Mouse (Mus musculus): ENCODE measurements at regions not wholly inside any gene's neighbourhood (a gene's known extent, or its start where the extent isn't known, plus 50 kb on each side); places are given as distances from the start of the nearest gene placed in this dataset.

DNA sequence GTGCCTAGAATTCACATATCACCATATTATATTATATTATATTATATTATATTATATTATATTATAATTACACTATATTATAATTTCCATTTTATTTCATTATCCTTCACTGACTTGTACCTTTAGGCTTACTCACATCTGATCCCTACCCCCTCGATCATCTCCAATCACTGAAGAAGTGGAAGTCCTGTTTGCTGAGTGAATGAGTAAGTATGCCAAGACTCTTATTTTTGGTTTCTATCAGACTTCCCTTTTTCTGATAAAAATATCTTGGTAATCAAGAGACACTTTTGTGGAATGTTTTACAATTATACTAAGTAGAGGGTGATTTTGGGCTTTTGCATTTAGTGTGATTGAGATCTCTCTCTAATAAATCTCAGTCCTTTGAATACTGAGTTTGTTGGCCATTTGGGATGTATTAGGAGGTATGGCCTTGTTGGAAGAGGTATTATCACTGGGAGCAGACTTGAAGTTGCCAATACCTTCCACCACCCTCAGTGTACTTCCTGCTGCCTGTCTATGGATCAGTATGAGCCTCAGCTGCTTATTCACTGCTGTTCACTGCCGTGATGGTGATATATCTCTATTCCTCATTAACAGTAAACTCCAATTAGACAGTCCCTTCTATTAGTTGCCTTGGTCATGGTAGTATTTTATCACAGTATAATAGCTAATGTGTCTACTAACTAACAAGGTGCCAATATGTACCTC, 665.3 kb downstream of the Adgrl2 start:
- DNase-seq (ENCODE audit: low read depth, low spot score), result no peak
- no peaks in the 10 kb centered on the region for H3K27me3 ChIP-seq (ENCODE audit: control insufficient read depth, insufficient read depth, low read length, poor library complexity, severe bottlenecking)

DNA sequence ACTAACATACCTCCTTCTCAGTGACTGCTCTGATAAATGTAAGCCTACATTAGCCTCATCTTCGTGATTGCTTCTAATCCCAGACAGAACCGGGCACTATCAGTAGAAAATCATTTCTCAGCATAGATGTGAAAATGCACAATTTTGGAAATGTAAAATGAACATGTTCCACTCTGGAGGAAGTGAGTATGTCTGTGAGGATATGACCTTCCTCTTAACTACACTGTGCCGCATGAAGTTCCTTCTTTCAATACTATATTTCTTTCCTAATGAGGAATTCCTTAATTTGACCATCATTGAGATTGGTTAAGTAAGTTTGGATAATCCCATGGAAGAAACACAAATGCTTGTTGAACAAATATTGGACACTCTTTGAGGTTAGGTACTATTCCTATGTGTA, 668.5 kb downstream of the Adgrl2 start:
- Histone ChIP-seq H3K27me3 (ENCODE audit: control insufficient read depth, insufficient read depth, low read length, poor library complexity, severe bottlenecking) (no peaks in the 10 kb centered on the region), H3K36me3 (ENCODE audit: control insufficient read depth, insufficient read depth, low read length, poor library complexity, severe bottlenecking) (no peaks in the 10 kb centered on the region)
- DNase-seq (ENCODE audit: low read depth, low spot score), result no peak

More for the DNA sequence above, 665.3 kb downstream of the Adgrl2 start:
- no peaks in the 10 kb centered on the region for H3K36me3 ChIP-seq (ENCODE audit: control insufficient read depth, insufficient read depth, low read length, poor library complexity, severe bottlenecking)

DNA sequence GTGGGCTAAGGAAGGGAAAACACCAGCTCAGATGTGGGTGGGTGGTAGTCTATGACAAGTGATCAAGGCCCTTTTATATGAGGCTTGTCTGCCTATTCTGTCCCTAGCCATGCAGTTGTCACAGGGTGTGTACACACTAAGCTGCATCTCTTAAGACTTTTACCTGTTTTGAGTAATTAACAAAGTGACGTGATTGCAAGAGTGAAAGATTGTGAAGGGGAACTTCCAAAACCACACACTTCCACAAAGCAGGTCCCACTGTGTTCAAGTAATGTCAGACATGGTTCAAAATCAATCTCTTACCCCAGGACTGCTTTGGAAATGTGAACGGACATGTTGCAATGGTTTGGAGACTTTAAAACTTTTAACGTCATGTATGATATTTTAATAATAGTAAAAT, 674.2 kb downstream of the Adgrl2 start:
- no peak for DNase-seq (ENCODE audit: low read depth, low spot score)
- H3K36me3 ChIP-seq (ENCODE audit: control insufficient read depth, insufficient read depth, low read length, poor library complexity, severe bottlenecking), result no peaks in the 10 kb centered on the region
- H3K27me3 ChIP-seq (ENCODE audit: control insufficient read depth, insufficient read depth, low read length, poor library complexity, severe bottlenecking), result no peaks in the 10 kb centered on the region

GRCm38 (mm10) chr3:148315286-148315685, 675.1 kb downstream of the Adgrl2 start:
- no peaks in the 10 kb centered on the region for H3K36me3 ChIP-seq (ENCODE audit: control insufficient read depth, insufficient read depth, low read length, poor library complexity, severe bottlenecking)
- no peak for DNase-seq (ENCODE audit: low read depth, low spot score)
- H3K27me3 ChIP-seq (ENCODE audit: control insufficient read depth, insufficient read depth, low read length, poor library complexity, severe bottlenecking), result no peaks in the 10 kb centered on the region

GRCm38 (mm10) chr3:148295515-148295914, 694.8 kb downstream of the Adgrl2 start:
- H3K36me3 ChIP-seq (ENCODE audit: control insufficient read depth, insufficient read depth, low read length, poor library complexity, severe bottlenecking), result no peaks in the 10 kb centered on the region
- H3K27me3 ChIP-seq (ENCODE audit: control insufficient read depth, insufficient read depth, low read length, poor library complexity, severe bottlenecking), result no peaks in the 10 kb centered on the region
- DNase-seq (ENCODE audit: low read depth, low spot score), result no peak

GRCm38 (mm10) chr3:148278978-148279377, 711.4 kb downstream of the Adgrl2 start:
- DNase-seq (ENCODE audit: low read depth, low spot score), result no peak
- Histone ChIP-seq H3K27me3 (ENCODE audit: control insufficient read depth, insufficient read depth, low read length, poor library complexity, severe bottlenecking) (no peaks in the 10 kb centered on the region), H3K36me3 (ENCODE audit: control insufficient read depth, insufficient read depth, low read length, poor library complexity, severe bottlenecking) (no peaks in the 10 kb centered on the region)

GRCm38 (mm10) chr3:148272159-148272848, 718.1 kb downstream of the Adgrl2 start:
- no peak for DNase-seq (ENCODE audit: low read depth, low spot score)
- no peaks in the 10 kb centered on the region for H3K36me3 ChIP-seq (ENCODE audit: control insufficient read depth, insufficient read depth, low read length, poor library complexity, severe bottlenecking)
- H3K27me3 ChIP-seq (ENCODE audit: control insufficient read depth, insufficient read depth, low read length, poor library complexity, severe bottlenecking), result no peaks in the 10 kb centered on the region

DNA sequence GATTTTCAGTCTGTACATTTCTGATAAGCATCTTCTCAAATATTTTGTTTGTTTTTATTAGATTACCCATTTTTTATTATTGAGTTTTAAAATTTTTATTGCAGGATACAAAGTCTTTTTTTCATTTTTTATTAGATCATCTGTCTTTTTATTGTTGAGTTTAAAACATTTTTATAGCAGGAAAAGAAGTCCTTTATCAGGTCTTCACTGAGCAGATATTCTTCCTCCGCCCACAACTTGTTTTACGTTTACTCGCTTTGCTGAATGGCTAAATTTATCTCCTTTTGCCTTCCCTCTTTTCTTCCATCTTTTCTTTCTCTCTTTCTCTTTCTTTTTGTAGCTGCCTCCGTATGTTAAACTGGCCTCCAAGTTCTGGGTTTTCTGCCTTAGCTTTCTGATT, 721.5 kb downstream of the Adgrl2 start:
- H3K27me3 ChIP-seq (ENCODE audit: control insufficient read depth, insufficient read depth, low read length, poor library complexity, severe bottlenecking), result no peaks in the 10 kb centered on the region
- H3K36me3 ChIP-seq (ENCODE audit: control insufficient read depth, insufficient read depth, low read length, poor library complexity, severe bottlenecking), result no peaks in the 10 kb centered on the region
- DNase-seq (ENCODE audit: low read depth, low spot score), result no peak

GRCm38 (mm10) chr3:148259211-148259610, 731.1 kb downstream of the Adgrl2 start:
- DNase-seq (ENCODE audit: low read depth, low spot score), result no peak
- H3K27me3 ChIP-seq (ENCODE audit: control insufficient read depth, insufficient read depth, low read length, poor library complexity, severe bottlenecking), result no peaks in the 10 kb centered on the region
- H3K36me3 ChIP-seq (ENCODE audit: control insufficient read depth, insufficient read depth, low read length, poor library complexity, severe bottlenecking), result no peaks in the 10 kb centered on the region

DNA sequence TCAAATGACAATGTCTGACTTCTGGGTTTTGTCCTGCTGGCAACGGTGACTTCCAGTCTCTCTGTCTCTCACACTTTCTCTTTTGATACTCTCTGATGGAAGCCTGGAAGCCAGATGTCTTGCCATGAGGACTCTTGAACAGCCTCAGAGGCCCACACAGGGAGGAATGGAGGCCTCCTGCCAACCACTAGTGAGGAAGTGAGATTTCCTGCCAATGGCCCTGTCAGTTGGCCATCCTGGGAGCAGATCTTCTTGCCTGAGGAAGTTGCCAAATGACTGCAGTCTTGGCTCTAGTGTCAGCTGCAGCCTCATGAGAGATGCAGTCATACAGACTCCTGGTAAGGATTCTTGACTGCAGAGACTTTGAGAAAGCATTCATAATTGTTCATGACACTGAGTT, 741.7 kb downstream of the Adgrl2 start:
- H3K36me3 ChIP-seq (ENCODE audit: control insufficient read depth, insufficient read depth, low read length, poor library complexity, severe bottlenecking), result no peaks in the 10 kb centered on the region
- peak; percentile 5 for DNase-seq (ENCODE audit: low read depth, low spot score)

GRCm38 (mm10) chr3:148246786-148247185, 743.6 kb downstream of the Adgrl2 start:
- no peaks in the 10 kb centered on the region for H3K27me3 ChIP-seq (ENCODE audit: control insufficient read depth, insufficient read depth, low read length, poor library complexity, severe bottlenecking)
- DNase-seq (ENCODE audit: low read depth, low spot score), result no peak
- H3K36me3 ChIP-seq (ENCODE audit: control insufficient read depth, insufficient read depth, low read length, poor library complexity, severe bottlenecking), result no peaks in the 10 kb centered on the region

More for the DNA sequence above, 741.7 kb downstream of the Adgrl2 start:
- no peaks in the 10 kb centered on the region for H3K27me3 ChIP-seq (ENCODE audit: control insufficient read depth, insufficient read depth, low read length, poor library complexity, severe bottlenecking)

DNA sequence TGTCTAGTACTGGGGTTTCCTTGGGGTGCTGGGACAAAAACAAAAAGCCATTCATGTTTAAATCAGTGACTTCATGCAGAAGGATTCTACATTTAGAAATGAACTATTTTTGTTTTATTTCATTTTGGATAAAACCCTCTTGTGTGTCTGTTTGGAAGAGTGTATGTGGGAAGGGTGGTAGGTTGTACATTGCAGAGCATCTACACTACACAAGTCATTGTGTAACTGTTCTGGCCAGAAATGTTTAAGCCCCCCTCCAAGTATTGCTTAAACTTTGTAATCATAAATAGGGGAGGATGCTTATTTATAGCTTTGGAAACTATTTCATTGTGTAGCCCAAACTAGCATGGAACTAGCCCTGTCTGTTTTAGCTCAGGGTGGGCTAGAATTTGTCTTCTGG, 752.3 kb downstream of the Adgrl2 start:
- no peak for DNase-seq (ENCODE audit: low read depth, low spot score)
- no peaks in the 10 kb centered on the region for H3K27me3 ChIP-seq (ENCODE audit: control insufficient read depth, insufficient read depth, low read length, poor library complexity, severe bottlenecking)
- H3K36me3 ChIP-seq (ENCODE audit: control insufficient read depth, insufficient read depth, low read length, poor library complexity, severe bottlenecking), result no peaks in the 10 kb centered on the region

DNA sequence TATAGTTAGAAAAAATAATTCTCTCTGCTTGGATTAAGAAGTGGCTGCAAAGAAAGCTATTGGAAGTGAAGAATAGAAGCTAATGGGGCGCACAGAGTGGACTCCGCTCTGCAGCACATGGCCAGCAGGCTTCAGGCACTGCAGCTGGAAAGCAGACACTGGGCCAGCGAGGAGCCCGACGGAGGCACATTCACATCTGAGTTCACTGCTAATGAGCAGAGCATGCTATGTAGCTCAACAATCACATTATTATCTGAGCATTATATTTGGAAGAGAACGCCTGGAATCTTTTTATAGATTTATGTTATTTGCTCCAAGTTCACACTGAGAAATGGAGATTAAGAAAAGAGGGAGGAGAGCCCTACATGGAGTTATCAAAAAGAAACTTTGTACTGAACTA, 752.8 kb downstream of the Adgrl2 start:
- DNase-seq (ENCODE audit: low read depth, low spot score), result no peak
- H3K36me3 ChIP-seq (ENCODE audit: control insufficient read depth, insufficient read depth, low read length, poor library complexity, severe bottlenecking), result no peaks in the 10 kb centered on the region
- H3K27me3 ChIP-seq (ENCODE audit: control insufficient read depth, insufficient read depth, low read length, poor library complexity, severe bottlenecking), result no peaks in the 10 kb centered on the region

- Histone ChIP-seq H3K27me3 (ENCODE audit: control insufficient read depth, insufficient read depth, low read length, poor library complexity, severe bottlenecking) (no peaks in the 10 kb centered on the region), H3K36me3 (ENCODE audit: control insufficient read depth, insufficient read depth, low read length, poor library complexity, severe bottlenecking) (no peaks in the 10 kb centered on the region)
- DNase-seq (ENCODE audit: low read depth, low spot score), result no peak
These were observed 756.7 kb downstream of the Adgrl2 start for GRCm38 (mm10) chr3:148233616-148234015.

GRCm38 (mm10) chr3:148229192-148229591, 761.2 kb downstream of the Adgrl2 start:
- no peak for DNase-seq (ENCODE audit: low read depth, low spot score)
- Histone ChIP-seq H3K27me3 (ENCODE audit: control insufficient read depth, insufficient read depth, low read length, poor library complexity, severe bottlenecking) (no peaks in the 10 kb centered on the region), H3K36me3 (ENCODE audit: control insufficient read depth, insufficient read depth, low read length, poor library complexity, severe bottlenecking) (no peaks in the 10 kb centered on the region)
